Mouse (Mus musculus) c-Kit-positive CD71-positive TER-119-negative erythroid progenitor cells, embryonic 14.5 days (primary cell): ENCODE data around the gene Neurl3.
A peak's percentile ranks its signal among the peaks of the same experiment; 100 is the strongest.

Experiments
- DNase-seq: peaks from one replicate; pipeline ENCODE4 v3.0.0-alpha.2; 2013; ENCODE audit warnings: low read depth

The Neurl3 gene

GRCm38 (mm10) chr1:36257276-36257675, 17.2 kb downstream of the Neurl3 start:
- no peak for DNase-seq

GRCm38 (mm10) chr1:36255871-36256640, 18.4 kb downstream of the Neurl3 start:
- no peak for DNase-seq

- DNase-seq = no peak
Observed at GRCm38 (mm10) chr1:36254635-36255360, 19.7 kb downstream of the Neurl3 start.

GRCm38 (mm10) chr1:36252791-36253190, 21.7 kb downstream of the Neurl3 start:
- DNase-seq = peak; percentile 82

GRCm38 (mm10) chr1:36251426-36251825, 23.1 kb downstream of the Neurl3 start:
- DNase-seq = no peak

GRCm38 (mm10) chr1:36246688-36247087, 27.8 kb downstream of the Neurl3 start:
- DNase-seq = no peak

- no peak for DNase-seq
Observed at GRCm38 (mm10) chr1:36244828-36245215, 29.7 kb downstream of the Neurl3 start.

GRCm38 (mm10) chr1:36244058-36244827, 30.2 kb downstream of the Neurl3 start, which contains the start of gene Uggt1:
Gene Uggt1 (minus strand): TSS chr1:36244720.
- DNase-seq = peak; percentile 91

- DNase-seq = peak; percentile 19
Observed at GRCm38 (mm10) chr1:36243447-36244057, 30.9 kb downstream of the Neurl3 start.

GRCm38 (mm10) chr1:36241903-36242429, 32.5 kb downstream of the Neurl3 start:
- no peak for DNase-seq

GRCm38 (mm10) chr1:36240176-36240575, 34.3 kb downstream of the Neurl3 start:
- no peak for DNase-seq

- DNase-seq = no peak
Observed at GRCm38 (mm10) chr1:36239396-36239795, 35.1 kb downstream of the Neurl3 start.

GRCm38 (mm10) chr1:36235855-36236254, 38.6 kb downstream of the Neurl3 start:
- no peak for DNase-seq

- DNase-seq = no peak
Observed at GRCm38 (mm10) chr1:36235057-36235639, 39.3 kb downstream of the Neurl3 start.

- DNase-seq = no peak
Observed at GRCm38 (mm10) chr1:36233218-36233617, 41.3 kb downstream of the Neurl3 start.

- DNase-seq = no peak
Observed at GRCm38 (mm10) chr1:36230919-36231705, 43.4 kb downstream of the Neurl3 start.

GRCm38 (mm10) chr1:36228461-36228860, 46.0 kb downstream of the Neurl3 start:
- DNase-seq = no peak

- peak; percentile 11 for DNase-seq
Observed at GRCm38 (mm10) chr1:36224648-36225047, 49.8 kb downstream of the Neurl3 start.
